Mouse (Mus musculus) megakaryocyte, embryonic 14.5 days (primary cell): ENCODE results near the gene Myef2.

Experiments used
- FLI1 ChIP-seq: IDR thresholded peaks from 2 replicates; pipeline ENCODE4 v1.6.1; 2012; ENCODE audit warnings: low read length, inconsistent platforms, mixed read lengths
- GATA1 ChIP-seq: IDR thresholded peaks from 3 replicates; pipeline ENCODE4 v1.6.1; 2012; ENCODE audit warnings: mixed read lengths, low read length, inconsistent platforms, borderline replicate concordance

DNA sequence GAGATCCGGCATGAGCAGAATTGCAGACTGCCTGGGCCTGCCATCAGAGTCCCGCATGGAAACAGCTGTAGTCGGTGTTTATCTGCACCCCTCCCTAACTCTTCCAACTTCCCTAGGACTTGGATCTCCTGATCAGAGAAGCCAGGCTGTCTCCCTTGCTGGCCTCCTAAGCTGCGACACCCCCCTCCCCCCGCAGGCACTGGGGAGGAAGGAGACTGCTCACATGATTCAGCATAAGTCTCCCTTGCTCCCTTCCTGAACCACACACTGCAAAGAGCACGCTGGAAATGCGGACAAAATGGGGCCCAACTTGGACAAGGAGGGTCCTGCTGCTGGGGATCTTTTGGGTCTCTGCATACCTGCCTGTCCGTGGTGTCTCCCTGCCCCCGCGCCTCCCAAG lies 55.6 kb downstream of the Myef2 start, which contains the start of gene Slc24a5:
- TF ChIP-seq GATA1 (no peak; the same call in 2 of the 3 replicates), FLI1 (no peak)
